ENCODE assay signal across 9 mouse cellular contexts in genomic region chr17:84837780-84838179, GRCm38 (mm10). TPM values are rescaled to one million over a fixed set of nuclear protein-coding genes. Genes with fewer than 3 reads are reported as not detected.
DNase-seq lines count a peak whose midpoint lies in the region; TF ChIP-seq lines count a peak whose summit lies in the region.
"Had no signal": no experiment of that assay in that cellular context is flagged by ENCODE, and none has a peak within 500 bp of the region (broad histone marks: within the 10 kb centered on the region; RNA-seq: fewer than 3 reads in every experiment).

No protein-coding gene starts in this region.

- H3K27ac ChIP-seq in forebrain, embryonic 10.5 days = no peak overlapping the region
- H3K27ac ChIP-seq in olfactory bulb, adult 2 months (ENCODE audit: insufficient read depth, low read depth, low read length) = no peak overlapping the region
- H3K27ac ChIP-seq: limb, embryonic 15.5 days had no signal

- intact Hi-C loops in heart, postnatal 14 days (cut with DNase I) = loop anchor here (2.0 to 5.0 kb wide), 3 partner anchors 280 to 795 kb away; no protein-coding TSS in a partner anchor

- 8% methylated on average over 3 of the region's 3 CpGs for WGBS in forebrain, embryonic 10.5 days
- WGBS in olfactory bulb, adult 2 months = 1% methylated on average over 3 of the region's 3 CpGs

- peak; percentile 52 for TF ChIP-seq CTCF in olfactory bulb, adult 2 months (IDR thresholded peaks at IDR 0.05; ENCODE audit: insufficient read depth, low read depth, low read length)

- DNase-seq in ES-CJ7 (ENCODE audit: low read depth, low spot score) = peak; percentile 80
- peak; percentile 21 for DNase-seq in c-Kit-negative CD71-positive TER-119-positive erythroid progenitor cells, embryonic 14.5 days (ENCODE audit: low read depth, low spot score)
- peak; percentile 56 for DNase-seq in forebrain, embryonic 10.5 days (ENCODE audit: extremely low spot score, low spot score)
- DNase-seq in heart, postnatal 14 days = peak; percentile 65 to 82
- peak; percentile 84 for DNase-seq in layer of hippocampus, adult 11-12 months (ENCODE audit: low spot score)
- peak; percentile 42 to 58 for DNase-seq in lung, adult 18-20 months
- DNase-seq in thymus, postnatal 0 days (ENCODE audit: low spot score) = peak; percentile 66

- H3K27me3 ChIP-seq in forebrain, embryonic 10.5 days (ENCODE audit: poor library complexity, severe bottlenecking) = no peaks in the 10 kb centered on the region
- H3K27me3 ChIP-seq: limb, embryonic 15.5 days had no signal

- no peaks in the 10 kb centered on the region for H3K4me1 ChIP-seq in forebrain, embryonic 10.5 days
- no peaks in the 10 kb centered on the region for H3K4me1 ChIP-seq in olfactory bulb, adult 2 months (ENCODE audit: control insufficient read depth, insufficient read depth, low read length)
- H3K4me1 ChIP-seq: limb, embryonic 15.5 days had no signal

- H3K9me3 ChIP-seq in forebrain, embryonic 10.5 days = no peaks in the 10 kb centered on the region
- H3K9me3 ChIP-seq: limb, embryonic 15.5 days had no signal

- no peak for TF ChIP-seq POLR2A in olfactory bulb, adult 2 months (IDR thresholded peaks at IDR 0.05; ENCODE audit: insufficient read depth, low read depth, low read length)

- H3K4me3 ChIP-seq in forebrain, embryonic 10.5 days = no peak overlapping the region
- no peak overlapping the region for H3K4me3 ChIP-seq in olfactory bulb, adult 2 months (ENCODE audit: insufficient read depth, low read depth, low read length)
- H3K4me3 ChIP-seq: limb, embryonic 15.5 days had no signal

- no peaks in the 10 kb centered on the region for H3K36me3 ChIP-seq in forebrain, embryonic 10.5 days (replicated peaks)
- H3K36me3 ChIP-seq: limb, embryonic 15.5 days had no signal

RNA-seq across cellular contexts. Expression of gene Lrpprc, which starts 47.2 kb away (rescaled TPM):
- 52.5 and 56.2 TPM in 2 replicates for polyA plus RNA-seq in forebrain, embryonic 10.5 days (2016; fragmentation: Nextera tagmentation; extraction: Ambion mirVana)
- 100 to 1,000 TPM; 150 to 152 TPM for total RNA-seq in heart, postnatal 14 days (2021)
- not detected in 2 replicates for polyA plus RNA-seq in olfactory bulb, adult 2 months (2012; ENCODE audit: insufficient read depth, insufficient read length, low replicate concordance, missing spikeins)
- 24.1 and 26.4 TPM in 2 replicates for polyA plus RNA-seq in thymus, postnatal 0 days (2015; fragmentation: Nextera tagmentation; extraction: Ambion mirVana)

Comparison
In these comparisons a context has a peak if more than half of its experiments do, and no peak if none do; other contexts are left out.
1. DNase-seq: peak in every context shown above with its lines; median percentile 84 in layer of hippocampus, adult 11-12 months; 80 in ES-CJ7; 74 in heart, postnatal 14 days; 66 in thymus, postnatal 0 days; 56 in forebrain, embryonic 10.5 days; 50 in lung, adult 18-20 months; 21 in c-Kit-negative CD71-positive TER-119-positive erythroid progenitor cells, embryonic 14.5 days.